Mouse (Mus musculus) C2C12 (cell line): ENCODE data around the gene Stat6. TPM values are rescaled to one million over a fixed set of nuclear protein-coding genes. Genes with fewer than 3 reads are reported as not detected.

Source experiments
- H3K27me3 ChIP-seq: one replicate; pipeline ENCODE4 v1.6.1; 2011; ENCODE audit not compliant: control insufficient read depth, insufficient read depth, insufficient read length
- H3K36me3 ChIP-seq: one replicate; pipeline ENCODE4 v1.6.1; 2011; ENCODE audit not compliant: control insufficient read depth, insufficient read depth
- H3K4me3 ChIP-seq: one replicate; pipeline ENCODE4 v1.5.1; 2011; ENCODE audit warnings: mild to moderate bottlenecking, control low read depth; ENCODE audit not compliant: poor library complexity, insufficient read depth, severe bottlenecking
- H3K79me2 ChIP-seq: one replicate; pipeline ENCODE4 v1.6.1; 2011; ENCODE audit not compliant: control insufficient read depth, insufficient read depth
- H3K79me3 ChIP-seq: one replicate; pipeline ENCODE4 v1.6.1; 2011; ENCODE audit warnings: low read depth, control low read depth
- H3ac ChIP-seq: one replicate; pipeline ENCODE3; 2011; ENCODE audit warnings: low read depth; ENCODE audit not compliant: control insufficient read depth, insufficient read length
- CEBPB ChIP-seq: IDR thresholded peaks from one replicate; pipeline ENCODE4 v1.6.1; 2011; ENCODE audit warnings: low read depth, mild to moderate bottlenecking, control low read depth, moderate library complexity
- CTCF ChIP-seq: IDR thresholded peaks from one replicate; pipeline ENCODE4 v1.5.1; 2011; ENCODE audit not compliant: control insufficient read depth, insufficient read depth, insufficient read length
- FOSL1 ChIP-seq: IDR thresholded peaks from one replicate; pipeline ENCODE4 v1.8.0; 2011; ENCODE audit warnings: mild to moderate bottlenecking, low read length; ENCODE audit not compliant: poor library complexity, insufficient read depth, severe bottlenecking
- MAX ChIP-seq: IDR thresholded peaks from one replicate; pipeline ENCODE4 v1.6.1; 2011; ENCODE audit warnings: mild to moderate bottlenecking, control low read depth
- MYOD1 ChIP-seq: IDR thresholded peaks from one replicate; pipeline ENCODE4 v1.6.1; 2011; ENCODE audit warnings: low read depth; ENCODE audit not compliant: control insufficient read depth, insufficient read length
- MYOG ChIP-seq: IDR thresholded peaks from one replicate; pipeline ENCODE4 v1.6.1; 2011; ENCODE audit not compliant: control insufficient read depth, insufficient read length; ENCODE audit errors: extremely low read depth
- USF1 ChIP-seq: IDR thresholded peaks from one replicate; pipeline ENCODE4 v1.6.1; 2011; ENCODE audit warnings: low read depth, mild to moderate bottlenecking, control low read depth, moderate library complexity
- polyA plus RNA-seq: library from polyadenylated mRNA; unstranded; fragments of >200 nt; fragmentation: generic; extraction: Trizol; gene quantifications from one replicate; pipeline ENCODE4 v1.2.1, GENCODE M21; 2012; ENCODE audit warnings: missing spikeins

Stat6 gene
- polyA plus RNA-seq, 1 experiment, result 0.26 TPM

- H3K36me3 ChIP-seq, result peaks cover 27% of the 10 kb centered on the region
Observed at GRCm38 (mm10) chr10:127658076-127658475, 15.3 kb downstream of the Stat6 start.

GRCm38 (mm10) chr10:127659551-127659950, 16.8 kb downstream of the Stat6 start:
- Histone ChIP-seq H3K36me3 (peaks cover 42% of the 10 kb centered on the region), H3K79me3 (peaks cover 22% of the 10 kb centered on the region), H3K79me2 (peaks cover 37% of the 10 kb centered on the region), H3K27me3 (no peaks in the 10 kb centered on the region), H3K4me3 (no peak overlapping the region), H3ac (no peak overlapping the region)
- TF ChIP-seq MAX (no peak), CTCF (no peak), FOSL1 (no peak), CEBPB (no peak), USF1 (no peak), MYOG (no peak), MYOD1 (no peak)

More at GRCm38 (mm10) chr10:127658076-127658475, 15.3 kb downstream of the Stat6 start:
- TF ChIP-seq USF1 (peak; percentile 27), MYOG (no peak)
- H3K79me3 ChIP-seq, result peaks cover 8% of the 10 kb centered on the region
- H3K4me3 ChIP-seq, result no peak overlapping the region
- H3K27me3 ChIP-seq, result no peaks in the 10 kb centered on the region
- peaks cover 22% of the 10 kb centered on the region for H3K79me2 ChIP-seq
- no peak overlapping the region for H3ac ChIP-seq

GRCm38 (mm10) chr10:127661291-127661914, 18.6 kb downstream of the Stat6 start:
- H3ac ChIP-seq, result no peak overlapping the region
- no peak for TF ChIP-seq CEBPB
- TF ChIP-seq MAX, result no peak
- TF ChIP-seq MYOG, result no peak
- TF ChIP-seq CTCF, result no peak
- TF ChIP-seq USF1, result no peak
- no peak for TF ChIP-seq FOSL1
- no peak for TF ChIP-seq MYOD1
- H3K79me3 ChIP-seq, result peaks cover 40% of the 10 kb centered on the region
- H3K79me2 ChIP-seq, result peaks cover 55% of the 10 kb centered on the region
- H3K36me3 ChIP-seq, result peaks cover 52% of the 10 kb centered on the region
- no peaks in the 10 kb centered on the region for H3K27me3 ChIP-seq
- H3K4me3 ChIP-seq, result no peak overlapping the region

GRCm38 (mm10) chr10:127661915-127662663, 19.3 kb downstream of the Stat6 start:
- no peak overlapping the region for H3ac ChIP-seq
- H3K79me3 ChIP-seq, result peaks cover 40% of the 10 kb centered on the region
- H3K27me3 ChIP-seq, result no peaks in the 10 kb centered on the region
- peaks cover 56% of the 10 kb centered on the region for H3K79me2 ChIP-seq
- H3K4me3 ChIP-seq, result peak overlapping the region; percentile 3
- no peak for TF ChIP-seq CTCF
- TF ChIP-seq FOSL1, result no peak
- TF ChIP-seq USF1, result no peak
- no peak for TF ChIP-seq MYOG
- TF ChIP-seq CEBPB, result no peak
- no peak for TF ChIP-seq MAX
- no peak for TF ChIP-seq MYOD1
- peaks cover 52% of the 10 kb centered on the region for H3K36me3 ChIP-seq

GRCm38 (mm10) chr10:127662666-127663253, 20.0 kb downstream of the Stat6 start:
- peak overlapping the region; percentile 3 for H3K4me3 ChIP-seq
- peaks cover 52% of the 10 kb centered on the region for H3K36me3 ChIP-seq

GRCm38 (mm10) chr10:127663590-127663989, 20.8 kb downstream of the Stat6 start:
- Histone ChIP-seq H3K79me3 (peaks cover 40% of the 10 kb centered on the region), H3ac (no peak overlapping the region), H3K36me3 (peaks cover 52% of the 10 kb centered on the region), H3K27me3 (no peaks in the 10 kb centered on the region), H3K4me3 (peak overlapping the region; percentile 21), H3K79me2 (peaks cover 56% of the 10 kb centered on the region)
- TF ChIP-seq FOSL1, result no peak
- no peak for TF ChIP-seq USF1
- TF ChIP-seq MAX, result no peak
- no peak for TF ChIP-seq CTCF
- no peak for TF ChIP-seq MYOG
- TF ChIP-seq CEBPB, result no peak
- no peak for TF ChIP-seq MYOD1

More at GRCm38 (mm10) chr10:127662666-127663253, 20.0 kb downstream of the Stat6 start:
- Histone ChIP-seq H3K79me3 (peaks cover 40% of the 10 kb centered on the region), H3ac (peak overlapping the region; percentile 9), H3K27me3 (no peaks in the 10 kb centered on the region), H3K79me2 (peaks cover 56% of the 10 kb centered on the region)
- no peak for TF ChIP-seq USF1
- TF ChIP-seq CTCF, result peak; percentile 72
